Mouse (Mus musculus): Measurements from ENCODE around the gene Spatc1l. TPM values are rescaled to one million over a fixed set of nuclear protein-coding genes. Genes with fewer than 3 reads are reported as not detected.

Gene Spatc1l
- polyA plus RNA-seq, 1 experiment from 2014 or later: not detected

DNA sequence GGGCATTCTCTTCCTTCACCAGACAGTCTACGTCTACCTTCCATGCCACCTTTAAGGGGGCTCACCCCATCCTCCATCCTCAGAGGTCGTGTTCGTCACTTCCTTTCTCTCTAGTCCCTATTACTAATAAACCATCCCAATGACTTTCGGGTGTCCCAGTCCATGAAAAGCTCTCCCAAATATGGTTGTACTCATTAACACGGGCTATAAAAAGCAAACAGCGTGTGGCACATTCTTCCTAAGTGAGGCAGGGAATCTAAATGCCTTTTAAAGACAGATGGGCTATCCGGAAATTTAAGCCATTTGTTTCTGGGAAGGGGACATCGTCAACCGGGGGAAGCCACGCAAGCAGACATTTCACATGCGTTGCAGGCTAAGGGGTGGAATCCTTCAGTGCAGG lies 28.1 kb downstream of the Spatc1l start:
- Histone ChIP-seq H3K4me1 (ENCODE audit: control insufficient read depth in 2 of 2, insufficient read depth in 2 of 2, low read length in 2 of 2) (peaks cover 9 to 21% of the 10 kb centered on the region in 2 experiments; a peak in 3 of 4 replicates), H3K27ac (replicated peaks in 1 of 2; ENCODE audit: control insufficient read depth in 1 of 2, insufficient read depth in 1 of 2, low read depth in 2 of 2, low read length in 2 of 2) (peak overlapping the region; percentile 75 to 86), H3K36me3 (ENCODE audit: control insufficient read depth, insufficient read depth, low read length) (no peaks in the 10 kb centered on the region), H3K9ac (ENCODE audit: low read length) (no peak overlapping the region), H3K9me3 (ENCODE audit: control insufficient read depth, low read length) (no peaks in the 10 kb centered on the region), H3K4me2 (ENCODE audit: low read length) (no peak overlapping the region), H3K4me3 (ENCODE audit: control insufficient read depth in 1 of 2, insufficient read depth in 1 of 2, low read depth in 1 of 2, low read length in 2 of 2) (no peak overlapping the region), H3K27me3 (ENCODE audit: control insufficient read depth, insufficient read depth, low read length) (no peaks in the 10 kb centered on the region)
- 31% methylated on average over 11 of the region's 11 CpGs for WGBS
- peak; percentile 34; the same call in 1 of the 2 replicates for ATAC-seq (ENCODE audit: insufficient number of reproducible peaks, insufficient read depth, low FRiP score, low read depth)

DNA sequence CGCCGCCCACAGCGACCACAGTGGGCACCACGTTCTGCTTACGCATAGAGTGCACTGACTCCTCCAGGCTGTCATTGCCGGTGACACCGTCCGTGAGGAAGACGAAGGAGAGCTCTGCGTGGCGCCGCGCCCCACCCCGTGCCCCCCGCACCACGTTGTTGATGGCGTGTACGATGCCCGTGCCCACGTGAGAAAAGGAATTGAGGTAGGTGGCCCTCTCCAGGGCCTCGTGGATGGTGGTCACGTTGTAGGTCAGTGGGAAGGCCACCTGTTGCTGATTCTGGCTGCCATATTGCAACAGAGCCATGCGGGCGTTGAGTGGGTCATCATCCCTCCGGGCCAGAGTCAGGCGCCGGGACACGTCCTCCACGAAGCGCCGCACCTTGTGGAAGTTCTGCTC lies 34.3 kb downstream of the Spatc1l start:
- Histone ChIP-seq H3K4me2 (ENCODE audit: low read length) (no peak overlapping the region), H3K36me3 (ENCODE audit: control insufficient read depth, insufficient read depth, low read length) (peaks cover 15% of the 10 kb centered on the region; the same call in 1 of the 2 replicates), H3K27ac (replicated peaks in 1 of 2; ENCODE audit: control insufficient read depth in 1 of 2, insufficient read depth in 1 of 2, low read depth in 2 of 2, low read length in 2 of 2) (no peak overlapping the region), H3K4me3 (ENCODE audit: control insufficient read depth in 1 of 2, insufficient read depth in 1 of 2, low read depth in 1 of 2, low read length in 2 of 2) (no peak overlapping the region), H3K9me3 (ENCODE audit: control insufficient read depth, low read length) (no peaks in the 10 kb centered on the region), H3K4me1 (ENCODE audit: control insufficient read depth in 2 of 2, insufficient read depth in 2 of 2, low read length in 2 of 2) (no peaks in the 10 kb centered on the region), H3K9ac (ENCODE audit: low read length) (no peak overlapping the region), H3K27me3 (ENCODE audit: control insufficient read depth, insufficient read depth, low read length) (no peaks in the 10 kb centered on the region)
- WGBS: 91% methylated on average over 31 of the region's 31 CpGs
- ATAC-seq (ENCODE audit: insufficient number of reproducible peaks, insufficient read depth, low FRiP score, low read depth): no peak

DNA sequence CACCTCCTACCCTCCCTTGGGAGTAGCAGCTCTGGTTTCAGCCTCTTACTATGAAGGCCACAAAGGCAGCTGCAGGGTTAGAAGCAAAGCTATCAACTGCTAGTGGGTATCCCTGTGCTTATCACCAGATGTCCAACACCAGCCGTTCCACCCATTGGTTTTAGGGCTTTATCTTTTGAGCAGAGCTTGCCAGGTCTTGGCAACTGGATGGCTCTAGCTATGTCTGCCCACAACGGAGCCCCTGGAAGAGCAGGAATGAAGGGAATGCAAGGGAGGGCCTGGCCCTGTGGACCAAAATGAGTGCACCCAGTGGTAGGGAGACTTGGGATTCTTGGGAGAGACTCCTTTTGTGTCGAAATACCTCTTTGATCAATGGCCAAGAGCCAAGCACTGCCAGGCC lies 40.6 kb downstream of the Spatc1l start:
- Histone ChIP-seq H3K27me3 (ENCODE audit: control insufficient read depth, insufficient read depth, low read length) (no peaks in the 10 kb centered on the region), H3K36me3 (ENCODE audit: control insufficient read depth, insufficient read depth, low read length) (peaks cover 42% of the 10 kb centered on the region), H3K4me3 (ENCODE audit: control insufficient read depth in 1 of 2, insufficient read depth in 1 of 2, low read depth in 1 of 2, low read length in 2 of 2) (no peak overlapping the region), H3K27ac (replicated peaks in 1 of 2; ENCODE audit: control insufficient read depth in 1 of 2, insufficient read depth in 1 of 2, low read depth in 2 of 2, low read length in 2 of 2) (peak overlapping the region; percentile 7 to 19; a peak in 2 of 4 replicates), H3K9me3 (ENCODE audit: control insufficient read depth, low read length) (no peaks in the 10 kb centered on the region), H3K4me2 (ENCODE audit: low read length) (no peak overlapping the region), H3K9ac (ENCODE audit: low read length) (no peak overlapping the region), H3K4me1 (ENCODE audit: control insufficient read depth in 2 of 2, insufficient read depth in 2 of 2, low read length in 2 of 2) (peaks cover 10 to 12% of the 10 kb centered on the region in 2 experiments)
- ATAC-seq (ENCODE audit: insufficient number of reproducible peaks, insufficient read depth, low FRiP score, low read depth): 0 out of 2 replicates have a peak, but pooled peaks have one; percentile 28
- 24% methylated on average over 3 of the region's 3 CpGs for WGBS

DNA sequence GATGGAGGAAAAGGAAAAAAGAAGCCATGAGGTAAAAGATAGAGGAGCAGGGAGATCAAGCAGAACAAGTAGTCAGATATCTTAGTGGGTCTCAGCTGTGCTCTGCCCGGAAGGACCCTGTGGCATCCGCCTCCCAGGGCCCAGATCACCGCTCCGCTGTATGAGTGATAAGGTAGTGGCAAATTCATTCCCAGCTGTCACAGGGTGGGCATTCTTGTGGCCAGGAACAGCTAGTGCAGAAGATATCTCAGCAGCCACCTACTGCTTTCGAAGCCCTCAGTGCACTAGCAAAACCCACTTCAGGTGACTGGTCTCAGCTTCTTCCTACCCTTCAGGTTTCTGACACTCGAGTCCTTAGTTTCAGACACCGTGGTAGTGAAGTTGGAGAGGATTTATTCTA lies 50.4 kb downstream of the Spatc1l start:
- WGBS: 38% methylated on average over 7 of the region's 7 CpGs
- Histone ChIP-seq H3K4me1 (ENCODE audit: control insufficient read depth in 2 of 2, insufficient read depth in 2 of 2, low read length in 2 of 2) (peaks cover 0 to 6% of the 10 kb centered on the region in 2 experiments; a peak in 2 of 4 replicates), H3K4me3 (ENCODE audit: control insufficient read depth in 1 of 2, insufficient read depth in 1 of 2, low read depth in 1 of 2, low read length in 2 of 2) (no peak overlapping the region), H3K4me2 (ENCODE audit: low read length) (no peak overlapping the region), H3K9ac (ENCODE audit: low read length) (no peak overlapping the region), H3K36me3 (ENCODE audit: control insufficient read depth, insufficient read depth, low read length) (peaks cover 50% of the 10 kb centered on the region), H3K9me3 (ENCODE audit: control insufficient read depth, low read length) (no peaks in the 10 kb centered on the region), H3K27ac (replicated peaks in 1 of 2; ENCODE audit: control insufficient read depth in 1 of 2, insufficient read depth in 1 of 2, low read depth in 2 of 2, low read length in 2 of 2) (no peak overlapping the region), H3K27me3 (ENCODE audit: control insufficient read depth, insufficient read depth, low read length) (no peaks in the 10 kb centered on the region)
- ATAC-seq (ENCODE audit: insufficient number of reproducible peaks, insufficient read depth, low FRiP score, low read depth): no peak

Other genes with a start within 250 kb of the Spatc1l start
- 5.6 and 6.3 TPM in 2 replicates for gene Dip2a, start 217.0 kb upstream of the Spatc1l start, polyA plus RNA-seq (2014; fragmentation: Nextera tagmentation; extraction: Ambion mirVana)
- gene AC141477.1, start 121.8 kb upstream of the Spatc1l start, polyA plus RNA-seq (2014; fragmentation: Nextera tagmentation; extraction: Ambion mirVana): not detected in 2 replicates
- gene Pcnt, start 119.5 kb upstream of the Spatc1l start, polyA plus RNA-seq (2014; fragmentation: Nextera tagmentation; extraction: Ambion mirVana): 11.8 and 13.1 TPM in 2 replicates
- not detected in 2 replicates for gene 2610028H24Rik, start 113.2 kb upstream of the Spatc1l start, polyA plus RNA-seq (2014; fragmentation: Nextera tagmentation; extraction: Ambion mirVana)
- gene Mcm3ap, start 93.3 kb upstream of the Spatc1l start, polyA plus RNA-seq (2014; fragmentation: Nextera tagmentation; extraction: Ambion mirVana): 41.3 and 46.8 TPM in 2 replicates
- 3.7 and 5.0 TPM in 2 replicates for gene Ybey, start 93.2 kb upstream of the Spatc1l start, polyA plus RNA-seq (2014; fragmentation: Nextera tagmentation; extraction: Ambion mirVana)
- gene Lss, start 30.7 kb upstream of the Spatc1l start, polyA plus RNA-seq (2014; fragmentation: Nextera tagmentation; extraction: Ambion mirVana): 5.3 and 11.6 TPM in 2 replicates
- 2.4 and 3.1 TPM in 2 replicates for gene Ftcd, start 13.4 kb downstream of the Spatc1l start, polyA plus RNA-seq (2014; fragmentation: Nextera tagmentation; extraction: Ambion mirVana)
- gene Col6a2, start 61.4 kb downstream of the Spatc1l start, polyA plus RNA-seq (2014; fragmentation: Nextera tagmentation; extraction: Ambion mirVana): 39.7 and 44.7 TPM in 2 replicates
- gene Col6a1, start 163.9 kb downstream of the Spatc1l start, polyA plus RNA-seq (2014; fragmentation: Nextera tagmentation; extraction: Ambion mirVana): 58.9 and 59.7 TPM in 2 replicates